Mouse (Mus musculus): ENCODE measurements around the gene Olfr1453. TPM values are rescaled to one million over a fixed set of nuclear protein-coding genes. Genes with fewer than 3 reads are reported as not detected.
"Not testable (repeated sequence)": the region's sequence is repeated elsewhere in the genome, so short reads cannot be mapped to it uniquely, and the experiment has no call there.

Gene Olfr1453
- total RNA-seq (2014; rRNA removed), result not detected in 2 replicates
- not detected in 2 replicates for polyA plus RNA-seq (2015; fragmentation: Nextera tagmentation; extraction: Ambion mirVana)

DNA sequence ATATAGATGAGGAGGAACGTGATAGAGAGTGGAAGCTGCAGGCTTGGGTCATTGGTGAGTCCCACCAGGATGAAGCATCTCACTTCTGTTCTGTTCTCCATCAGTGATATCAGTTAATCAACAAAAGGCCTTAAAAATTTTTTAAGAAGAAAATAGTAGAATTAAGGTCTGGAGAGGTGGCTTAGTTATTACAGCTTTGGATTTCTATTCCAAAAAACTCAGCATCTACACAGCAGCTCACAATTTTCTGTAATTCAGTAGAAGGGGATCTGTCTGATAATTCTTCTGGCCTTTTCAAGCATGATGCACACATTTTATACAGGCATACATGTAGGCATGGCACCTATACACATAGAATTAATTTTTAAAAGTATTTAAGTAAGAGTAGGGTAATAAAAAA is at the start of gene Olfr1453:
Olfr1453 (minus strand) TSS at position 101 of the 400 bp plus-strand sequence.
- no peak within 1 kb of the TSS for H3K9ac ChIP-seq
- no peaks in the 10 kb centered on the region for H3K36me3 ChIP-seq (ENCODE audit: insufficient read depth)
- H3K4me2 ChIP-seq (ENCODE audit: low read depth), result no peak within 1 kb of the TSS
- no peaks in the 10 kb centered on the region for H3K27me3 ChIP-seq (ENCODE audit: insufficient read depth, low read length)
- TF ChIP-seq CTCF (IDR thresholded peaks at IDR 0.05; ENCODE audit: low read depth), result no peak
- H3K27ac ChIP-seq (ENCODE audit: low read depth, low read length), result no peak within 1 kb of the TSS
- no peaks in the 10 kb centered on the region for H3K4me1 ChIP-seq (ENCODE audit: insufficient read depth)
- 61% methylated on average over 1 of the region's 1 CpGs for WGBS
- H3K4me3 ChIP-seq (ENCODE audit: low read depth, low read length), result no peak within 1 kb of the TSS
- 0 out of 2 replicates have a peak, but pooled peaks cover 2% of the 10 kb centered on the region for H3K9me3 ChIP-seq (ENCODE audit: low read length)
- no peak for DNase-seq
- no peak for ATAC-seq

DNA sequence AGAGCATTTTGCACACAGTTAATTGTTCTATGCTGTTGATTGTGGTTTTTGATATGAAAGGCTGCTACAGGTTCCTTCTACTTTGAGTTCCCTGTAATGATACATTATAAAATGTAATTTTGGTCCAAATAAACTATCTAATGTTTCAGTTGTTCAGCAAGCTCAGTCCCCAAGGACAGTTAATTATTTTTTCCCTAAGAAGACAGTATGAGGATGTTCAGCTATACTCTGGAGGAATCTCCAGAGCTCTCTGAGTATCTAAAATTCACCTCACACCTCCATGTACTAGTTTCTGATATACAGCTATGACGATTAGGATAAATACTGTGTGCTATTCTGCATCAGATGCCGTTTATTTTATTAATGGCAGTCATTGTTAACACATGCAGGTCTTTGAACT is 32.2 kb upstream of the Olfr1453 start, which contains the start of gene Olfr1454:
Olfr1454 (plus strand) TSS at position 301 of the 400 bp plus-strand sequence.
- H3K27me3 ChIP-seq (ENCODE audit: insufficient read depth, low read length), result no peaks in the 10 kb centered on the region
- H3K9ac ChIP-seq, result no peak within 1 kb of the TSS
- ATAC-seq (no peak), DNase-seq (no peak)
- H3K9me3 ChIP-seq (ENCODE audit: low read length), result 0 out of 2 replicates have a peak, but pooled peaks cover 3% of the 10 kb centered on the region
- 63% methylated on average over 2 of the region's 2 CpGs for WGBS
- H3K4me1 ChIP-seq (ENCODE audit: insufficient read depth), result no peaks in the 10 kb centered on the region
- no peak within 1 kb of the TSS for H3K4me2 ChIP-seq (ENCODE audit: low read depth)
- H3K27ac ChIP-seq (ENCODE audit: low read depth, low read length), result no peak within 1 kb of the TSS
- no peak for TF ChIP-seq CTCF (IDR thresholded peaks at IDR 0.05; ENCODE audit: low read depth)
- H3K4me3 ChIP-seq (ENCODE audit: low read depth, low read length), result no peak within 1 kb of the TSS
- no peaks in the 10 kb centered on the region for H3K36me3 ChIP-seq (ENCODE audit: insufficient read depth)

DNA sequence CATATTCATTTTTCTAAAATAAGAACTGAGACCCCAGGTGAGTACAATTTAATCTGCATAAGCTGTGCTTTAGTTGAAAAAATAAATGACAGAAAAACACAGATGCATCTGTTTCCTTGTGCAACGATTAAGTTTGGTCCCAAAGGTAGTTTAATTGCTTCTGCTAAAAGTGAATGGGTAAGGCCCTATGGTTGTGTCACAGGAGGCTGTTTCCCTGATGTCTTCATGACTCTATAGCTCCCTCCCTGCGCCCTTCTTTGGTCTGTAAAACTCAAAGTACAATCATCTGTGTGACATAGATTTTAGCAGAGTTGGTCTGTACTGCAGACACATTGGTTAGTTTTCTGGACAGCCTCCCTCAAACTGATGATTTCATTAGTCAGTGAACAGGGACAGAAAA is 33.4 kb downstream of the Olfr1453 start, which contains the start of gene Olfr1451:
Olfr1451 (plus strand) TSS at position 301 of the 400 bp plus-strand sequence.
- H3K27ac ChIP-seq (ENCODE audit: low read depth, low read length), result no peak within 1 kb of the TSS
- no peak within 1 kb of the TSS for H3K9ac ChIP-seq
- no peak within 1 kb of the TSS for H3K4me2 ChIP-seq (ENCODE audit: low read depth)
- no peaks in the 10 kb centered on the region for H3K4me1 ChIP-seq (ENCODE audit: insufficient read depth)
- H3K27me3 ChIP-seq (ENCODE audit: insufficient read depth, low read length), result no peaks in the 10 kb centered on the region
- 0 out of 2 replicates have a peak, but pooled peaks cover 3% of the 10 kb centered on the region for H3K9me3 ChIP-seq (ENCODE audit: low read length)
- DNase-seq (no peak), ATAC-seq (no peak)
- no peaks in the 10 kb centered on the region for H3K36me3 ChIP-seq (ENCODE audit: insufficient read depth)
- no peak for TF ChIP-seq CTCF (IDR thresholded peaks at IDR 0.05; ENCODE audit: low read depth)
- 76% methylated on average over 2 of the region's 2 CpGs for WGBS
- no peak within 1 kb of the TSS for H3K4me3 ChIP-seq (ENCODE audit: low read depth, low read length)

- not testable (repeated sequence) for H3K9ac ChIP-seq; ATAC-seq; H3K4me1 ChIP-seq (ENCODE audit: insufficient read depth); DNase-seq; H3K4me2 ChIP-seq (ENCODE audit: low read depth); H3K4me3 ChIP-seq (ENCODE audit: low read depth, low read length); H3K9me3 ChIP-seq (ENCODE audit: low read length); H3K27ac ChIP-seq (ENCODE audit: low read depth, low read length); H3K27me3 ChIP-seq (ENCODE audit: insufficient read depth, low read length); H3K36me3 ChIP-seq (ENCODE audit: insufficient read depth)
- WGBS, result 94% methylated on average over 4 of the region's 4 CpGs
These were observed 35.8 kb downstream of the Olfr1453 start for GRCm38 (mm10) chr19:12992316-12992715.

Other genes starting within 250 kb of the Olfr1453 start
- gene Zfp91, start 232.2 kb downstream of the Olfr1453 start, total RNA-seq (2014; rRNA removed), result 52.9 and 61.1 TPM in 2 replicates
- gene Zfp91, start 232.2 kb downstream of the Olfr1453 start, polyA plus RNA-seq (2015; fragmentation: Nextera tagmentation; extraction: Ambion mirVana), result 10.0 and 11.6 TPM in 2 replicates
- gene Lpxn, start 232.1 kb downstream of the Olfr1453 start, total RNA-seq (2014; rRNA removed), result 1.8 and 2.2 TPM in 2 replicates
- 0.59 and 1.3 TPM in 2 replicates for gene Lpxn, start 232.1 kb downstream of the Olfr1453 start, polyA plus RNA-seq (2015; fragmentation: Nextera tagmentation; extraction: Ambion mirVana)
- gene Gm5244, start 181.6 kb downstream of the Olfr1453 start, total RNA-seq (2014; rRNA removed), result not detected in 2 replicates
- gene Gm5244, start 181.6 kb downstream of the Olfr1453 start, polyA plus RNA-seq (2015; fragmentation: Nextera tagmentation; extraction: Ambion mirVana), result not detected in 2 replicates
- not detected in 2 replicates for gene Olfr1444, start 171.0 kb downstream of the Olfr1453 start, total RNA-seq (2014; rRNA removed)
- gene Olfr1444, start 171.0 kb downstream of the Olfr1453 start, polyA plus RNA-seq (2015; fragmentation: Nextera tagmentation; extraction: Ambion mirVana), result not detected in 2 replicates
- not detected in 2 replicates for gene Olfr1445, start 144.5 kb downstream of the Olfr1453 start, total RNA-seq (2014; rRNA removed)
- not detected in 2 replicates for gene Olfr1445, start 144.5 kb downstream of the Olfr1453 start, polyA plus RNA-seq (2015; fragmentation: Nextera tagmentation; extraction: Ambion mirVana)
- not detected in 2 replicates for gene Olfr1446, start 134.8 kb downstream of the Olfr1453 start, total RNA-seq (2014; rRNA removed)
- gene Olfr1446, start 134.8 kb downstream of the Olfr1453 start, polyA plus RNA-seq (2015; fragmentation: Nextera tagmentation; extraction: Ambion mirVana), result not detected in 2 replicates
- not detected in 2 replicates for gene Olfr1447, start 124.6 kb downstream of the Olfr1453 start, total RNA-seq (2014; rRNA removed)
- not detected in 2 replicates for gene Olfr1447, start 124.6 kb downstream of the Olfr1453 start, polyA plus RNA-seq (2015; fragmentation: Nextera tagmentation; extraction: Ambion mirVana)
- gene Olfr1448, start 103.9 kb downstream of the Olfr1453 start, total RNA-seq (2014; rRNA removed), result not detected in 2 replicates
- not detected in 2 replicates for gene Olfr1448, start 103.9 kb downstream of the Olfr1453 start, polyA plus RNA-seq (2015; fragmentation: Nextera tagmentation; extraction: Ambion mirVana)
- gene Olfr1449, start 97.5 kb downstream of the Olfr1453 start, total RNA-seq (2014; rRNA removed), result not detected in 2 replicates
- not detected in 2 replicates for gene Olfr1449, start 97.5 kb downstream of the Olfr1453 start, polyA plus RNA-seq (2015; fragmentation: Nextera tagmentation; extraction: Ambion mirVana)
- gene Olfr1450, start 78.1 kb downstream of the Olfr1453 start, total RNA-seq (2014; rRNA removed), result not detected in 2 replicates
- not detected in 2 replicates for gene Olfr1450, start 78.1 kb downstream of the Olfr1453 start, polyA plus RNA-seq (2015; fragmentation: Nextera tagmentation; extraction: Ambion mirVana)
- gene Olfr1451, start 33.3 kb downstream of the Olfr1453 start, total RNA-seq (2014; rRNA removed), result not detected in 2 replicates
- not detected in 2 replicates for gene Olfr1451, start 33.3 kb downstream of the Olfr1453 start, polyA plus RNA-seq (2015; fragmentation: Nextera tagmentation; extraction: Ambion mirVana)
- not detected in 2 replicates for gene Olfr1454, start 32.3 kb upstream of the Olfr1453 start, total RNA-seq (2014; rRNA removed)
- not detected in 2 replicates for gene Olfr1454, start 32.3 kb upstream of the Olfr1453 start, polyA plus RNA-seq (2015; fragmentation: Nextera tagmentation; extraction: Ambion mirVana)
- not detected in 2 replicates for gene Olfr1457, start 69.6 kb upstream of the Olfr1453 start, total RNA-seq (2014; rRNA removed)
- gene Olfr1457, start 69.6 kb upstream of the Olfr1453 start, polyA plus RNA-seq (2015; fragmentation: Nextera tagmentation; extraction: Ambion mirVana), result not detected in 2 replicates
- not detected in 2 replicates for gene Olfr1458, start 78.4 kb upstream of the Olfr1453 start, total RNA-seq (2014; rRNA removed)
- not detected in 2 replicates for gene Olfr1458, start 78.4 kb upstream of the Olfr1453 start, polyA plus RNA-seq (2015; fragmentation: Nextera tagmentation; extraction: Ambion mirVana)
- gene Olfr1459, start 121.2 kb upstream of the Olfr1453 start, total RNA-seq (2014; rRNA removed), result not detected in 2 replicates
- gene Olfr1459, start 121.2 kb upstream of the Olfr1453 start, polyA plus RNA-seq (2015; fragmentation: Nextera tagmentation; extraction: Ambion mirVana), result not detected in 2 replicates
- not detected in 2 replicates for gene Olfr1461, start 134.7 kb upstream of the Olfr1453 start, total RNA-seq (2014; rRNA removed)
- not detected in 2 replicates for gene Olfr1461, start 134.7 kb upstream of the Olfr1453 start, polyA plus RNA-seq (2015; fragmentation: Nextera tagmentation; extraction: Ambion mirVana)
- not detected in 2 replicates for gene Olfr1462, start 157.4 kb upstream of the Olfr1453 start, total RNA-seq (2014; rRNA removed)
- not detected in 2 replicates for gene Olfr1462, start 157.4 kb upstream of the Olfr1453 start, polyA plus RNA-seq (2015; fragmentation: Nextera tagmentation; extraction: Ambion mirVana)
- gene Olfr1463, start 203.0 kb upstream of the Olfr1453 start, total RNA-seq (2014; rRNA removed), result not detected in 2 replicates
- not detected in 2 replicates for gene Olfr1463, start 203.0 kb upstream of the Olfr1453 start, polyA plus RNA-seq (2015; fragmentation: Nextera tagmentation; extraction: Ambion mirVana)

Data from forebrain, postnatal 0 days (tissue).